Mouse (Mus musculus) hindbrain, embryonic 12.5 days (tissue): ENCODE results near the gene Dyrk1a. TPM values are rescaled to one million over a fixed set of nuclear protein-coding genes. Genes with fewer than 3 reads are reported as not detected.

Source experiments
- ATAC-seq: fragments of 200-750 bp; cut with Nextera tagmentation; 2 replicates; pipeline ENCODE4 v1.8.0; 2017; ENCODE audit warnings: moderate TSS enrichment; ENCODE audit not compliant: low FRiP score
- H3K27ac ChIP-seq: fragments of 300-500 bp; sonication (generic); 2 replicates; pipeline ENCODE4 v1.5.1; 2016; ENCODE audit warnings: mild to moderate bottlenecking
- H3K27me3 ChIP-seq: fragments of 300-500 bp; sonication (generic); 2 replicates; pipeline ENCODE4 v1.6.1; 2016; ENCODE audit warnings: mild to moderate bottlenecking
- H3K36me3 ChIP-seq: fragments of 300-500 bp; sonication (generic); 2 replicates; pipeline ENCODE4 v1.6.1; 2016; ENCODE audit warnings: mild to moderate bottlenecking
- H3K4me1 ChIP-seq: fragments of 300-500 bp; sonication (generic); 2 replicates; pipeline ENCODE4 v1.6.1; 2016
- H3K4me2 ChIP-seq: fragments of 300-500 bp; sonication (generic); replicated peaks from 2 replicates; pipeline ENCODE4 v1.6.1; 2016; ENCODE audit warnings: mild to moderate bottlenecking
- H3K4me3 ChIP-seq: fragments of 300-500 bp; sonication (generic); 2 replicates; pipeline ENCODE4 v1.5.1; 2016; ENCODE audit warnings: mild to moderate bottlenecking
- H3K9ac ChIP-seq: fragments of 300-500 bp; sonication (generic); 2 replicates; pipeline ENCODE4 v1.6.1; 2016; ENCODE audit warnings: mild to moderate bottlenecking, moderate library complexity
- H3K9me3 ChIP-seq: fragments of 300-500 bp; sonication (generic); replicated peaks from 2 replicates; pipeline ENCODE4 v1.6.1; 2016; ENCODE audit warnings: mild to moderate bottlenecking
- WGBS: fragments of 180-500 bp; shearing (Covaris S2); methylation state at CpG from one replicate; pipeline ENCODE4 v1.1.7; 2016; 5-methylcytosine and 5-hydroxymethylcytosine counted together
- polyA plus RNA-seq: library from polyadenylated mRNA; unstranded; fragments of >200 nt; fragmentation: Nextera tagmentation; extraction: Ambion mirVana; gene quantifications from 2 replicates; pipeline ENCODE4 v1.2.1, GENCODE M21; 2016

The Dyrk1a gene
- polyA plus RNA-seq = 9.3 and 9.9 TPM in 2 replicates

- peak within 1 kb of the TSS; percentile 100 for H3K9ac ChIP-seq
- WGBS = under 1% methylated on average over 83 of the region's 133 CpGs
- ATAC-seq = peak; percentile 96
Measured at GRCm38 (mm10) chr16:94569229-94570176, at the start of gene Dyrk1a. Gene Dyrk1a, plus strand, starts transcription at chr16:94570010.

GRCm38 (mm10) chr16:94523594-94524377 lies 46.0 kb upstream of the Dyrk1a start:
- no peak overlapping the region for H3K4me3 ChIP-seq
- WGBS = 72% methylated on average over 6 of the region's 6 CpGs
- peaks cover 32% of the 10 kb centered on the region for H3K4me1 ChIP-seq
- H3K36me3 ChIP-seq = no peaks in the 10 kb centered on the region
- no peak for ATAC-seq
- H3K4me2 ChIP-seq = no peak overlapping the region
- no peak overlapping the region for H3K9ac ChIP-seq
- H3K27me3 ChIP-seq = no peaks in the 10 kb centered on the region
- no peak overlapping the region for H3K27ac ChIP-seq
- H3K9me3 ChIP-seq = no peaks in the 10 kb centered on the region

More at GRCm38 (mm10) chr16:94569229-94570176, at the start of gene Dyrk1a:
- peak within 1 kb of the TSS; percentile 100 for H3K27ac ChIP-seq
- peak within 1 kb of the TSS; percentile 98 for H3K4me3 ChIP-seq
- peak within 1 kb of the TSS; percentile 75 for H3K4me2 ChIP-seq
- H3K36me3 ChIP-seq = no peaks in the 10 kb centered on the region
- H3K9me3 ChIP-seq = no peaks in the 10 kb centered on the region
- peaks cover 25% of the 10 kb centered on the region for H3K4me1 ChIP-seq
- H3K27me3 ChIP-seq = no peaks in the 10 kb centered on the region

- no peaks in the 10 kb centered on the region for H3K27me3 ChIP-seq
- WGBS = 78% methylated on average over 9 of the region's 9 CpGs
- no peak overlapping the region for H3K27ac ChIP-seq
- no peak for ATAC-seq
- H3K36me3 ChIP-seq = no peaks in the 10 kb centered on the region
- no peak overlapping the region for H3K4me2 ChIP-seq
- no peak overlapping the region; the same call in 1 of the 2 replicates for H3K9ac ChIP-seq
- H3K4me1 ChIP-seq = peaks cover 24% of the 10 kb centered on the region
- no peaks in the 10 kb centered on the region for H3K9me3 ChIP-seq
- no peak overlapping the region for H3K4me3 ChIP-seq
Measured at GRCm38 (mm10) chr16:94524691-94525090, 45.1 kb upstream of the Dyrk1a start.

GRCm38 (mm10) chr16:94525955-94526343 lies 43.9 kb upstream of the Dyrk1a start:
- Histone ChIP-seq H3K36me3 (no peaks in the 10 kb centered on the region), H3K27ac (peak overlapping the region; percentile 95), H3K9me3 (no peaks in the 10 kb centered on the region), H3K4me1 (peaks cover 24% of the 10 kb centered on the region), H3K27me3 (no peaks in the 10 kb centered on the region), H3K4me2 (peak overlapping the region; percentile 79), H3K9ac (peak overlapping the region; percentile 85), H3K4me3 (peak overlapping the region; percentile 85)
- ATAC-seq = peak; percentile 78
- under 1% methylated on average over 24 of the region's 24 CpGs for whole genome bisulfite sequencing

- Histone ChIP-seq H3K4me2 (peak within 1 kb of the TSS; percentile 79), H3K27ac (peak within 1 kb of the TSS; percentile 95), H3K4me3 (peak within 1 kb of the TSS; percentile 85), H3K4me1 (peaks cover 24% of the 10 kb centered on the region), H3K9ac (peak within 1 kb of the TSS; percentile 85), H3K27me3 (no peaks in the 10 kb centered on the region), H3K9me3 (no peaks in the 10 kb centered on the region), H3K36me3 (no peaks in the 10 kb centered on the region)
- WGBS = under 1% methylated on average over 81 of the region's 93 CpGs
- peak; percentile 95 for ATAC-seq
Measured at GRCm38 (mm10) chr16:94526344-94527151, 43.3 kb upstream of the Dyrk1a start, which contains the start of gene Vps26c. Gene Vps26c, minus strand, starts transcription at chr16:94526830.

- no peak for ATAC-seq
- WGBS = 9% methylated on average over 13 of the region's 13 CpGs
- peak overlapping the region; percentile 85 for H3K4me3 ChIP-seq
- H3K4me1 ChIP-seq = peaks cover 24% of the 10 kb centered on the region
- peak overlapping the region; percentile 85 for H3K9ac ChIP-seq
- H3K27ac ChIP-seq = peak overlapping the region; percentile 95
- no peaks in the 10 kb centered on the region for H3K27me3 ChIP-seq
- peak overlapping the region; percentile 79 for H3K4me2 ChIP-seq
- no peaks in the 10 kb centered on the region for H3K36me3 ChIP-seq
- no peaks in the 10 kb centered on the region for H3K9me3 ChIP-seq
Measured at GRCm38 (mm10) chr16:94527152-94527534, 42.7 kb upstream of the Dyrk1a start.

- Histone ChIP-seq H3K9ac (peak overlapping the region; percentile 85), H3K4me3 (peak overlapping the region; percentile 85), H3K27me3 (no peaks in the 10 kb centered on the region), H3K27ac (peak overlapping the region; percentile 95; the same call in 1 of the 2 replicates), H3K36me3 (no peaks in the 10 kb centered on the region), H3K4me1 (peaks cover 24% of the 10 kb centered on the region), H3K9me3 (no peaks in the 10 kb centered on the region), H3K4me2 (peak overlapping the region; percentile 79)
- WGBS = 68% methylated on average over 3 of the region's 3 CpGs
- no peak for ATAC-seq
Measured at GRCm38 (mm10) chr16:94527546-94527945, 42.3 kb upstream of the Dyrk1a start.

GRCm38 (mm10) chr16:94531268-94531667 lies 38.5 kb upstream of the Dyrk1a start:
- Histone ChIP-seq H3K9me3 (no peaks in the 10 kb centered on the region), H3K4me2 (no peak overlapping the region), H3K9ac (no peak overlapping the region), H3K4me3 (no peak overlapping the region), H3K27ac (no peak overlapping the region), H3K36me3 (no peaks in the 10 kb centered on the region), H3K27me3 (no peaks in the 10 kb centered on the region), H3K4me1 (peaks cover 7% of the 10 kb centered on the region)
- no peak for ATAC-seq
- 80% methylated on average over 4 of the region's 4 CpGs for WGBS

GRCm38 (mm10) chr16:94533679-94534078 lies 36.1 kb upstream of the Dyrk1a start:
- no peaks in the 10 kb centered on the region for H3K9me3 ChIP-seq
- no peak overlapping the region for H3K4me2 ChIP-seq
- 85% methylated on average over 6 of the region's 6 CpGs for WGBS
- H3K4me1 ChIP-seq = no peaks in the 10 kb centered on the region
- H3K4me3 ChIP-seq = no peak overlapping the region
- H3K9ac ChIP-seq = no peak overlapping the region
- H3K27me3 ChIP-seq = no peaks in the 10 kb centered on the region
- ATAC-seq = no peak
- no peaks in the 10 kb centered on the region for H3K36me3 ChIP-seq
- H3K27ac ChIP-seq = no peak overlapping the region

- H3K4me1 ChIP-seq = no peaks in the 10 kb centered on the region
- H3K9ac ChIP-seq = no peak overlapping the region
- H3K27me3 ChIP-seq = no peaks in the 10 kb centered on the region
- no peak overlapping the region for H3K4me2 ChIP-seq
- no peaks in the 10 kb centered on the region for H3K9me3 ChIP-seq
- H3K27ac ChIP-seq = no peak overlapping the region
- ATAC-seq = no peak
- WGBS = 86% methylated on average over 5 of the region's 5 CpGs
- no peak overlapping the region for H3K4me3 ChIP-seq
- no peaks in the 10 kb centered on the region for H3K36me3 ChIP-seq
Measured at GRCm38 (mm10) chr16:94535716-94536115, 34.1 kb upstream of the Dyrk1a start.

- 75% methylated on average over 7 of the region's 7 CpGs for WGBS
- H3K27ac ChIP-seq = no peak overlapping the region
- no peaks in the 10 kb centered on the region for H3K9me3 ChIP-seq
- H3K4me3 ChIP-seq = no peak overlapping the region
- no peaks in the 10 kb centered on the region for H3K36me3 ChIP-seq
- no peak for ATAC-seq
- no peaks in the 10 kb centered on the region for H3K27me3 ChIP-seq
- no peak overlapping the region for H3K4me2 ChIP-seq
- H3K9ac ChIP-seq = no peak overlapping the region
- no peaks in the 10 kb centered on the region for H3K4me1 ChIP-seq
Measured at GRCm38 (mm10) chr16:94536417-94537158, 33.2 kb upstream of the Dyrk1a start.
